Mouse (Mus musculus): Measurements from ENCODE around the gene Cisd3.
"Not testable (repeated sequence)": the region's sequence is repeated elsewhere in the genome, so short reads cannot be mapped to it uniquely, and the experiment has no call there.

Gene Cisd3

GRCm38 (mm10) chr11:97686322-97686908 lies 789 bp downstream of the Cisd3 start:
- DNase-seq (ENCODE audit: low spot score in 2 of 2): no peak

GRCm38 (mm10) chr11:97687061-97687460 lies 1.4 kb downstream of the Cisd3 start:
- DNase-seq (ENCODE audit: low spot score in 2 of 2): no peak

GRCm38 (mm10) chr11:97689861-97690260 lies 4.2 kb downstream of the Cisd3 start:
- DNase-seq (ENCODE audit: low spot score in 2 of 2): peak; percentile 44 to 50

GRCm38 (mm10) chr11:97694435-97694834 lies 8.8 kb downstream of the Cisd3 start:
- DNase-seq (ENCODE audit: low spot score in 2 of 2): no peak

- no peak for DNase-seq (ENCODE audit: low spot score in 2 of 2)
Measured at GRCm38 (mm10) chr11:97694921-97695711, 9.5 kb downstream of the Cisd3 start.

- DNase-seq (ENCODE audit: low spot score in 2 of 2): no peak
Measured at GRCm38 (mm10) chr11:97695712-97696401, 10.2 kb downstream of the Cisd3 start.

GRCm38 (mm10) chr11:97696669-97697068 lies 11.0 kb downstream of the Cisd3 start:
- DNase-seq (ENCODE audit: low spot score in 2 of 2): no peak

GRCm38 (mm10) chr11:97697199-97697890 lies 11.7 kb downstream of the Cisd3 start:
- DNase-seq (ENCODE audit: low spot score in 2 of 2): no peak

- no peak for DNase-seq (ENCODE audit: low spot score in 2 of 2)
Measured at GRCm38 (mm10) chr11:97697891-97698529, 12.4 kb downstream of the Cisd3 start.

GRCm38 (mm10) chr11:97698741-97699611 lies 13.3 kb downstream of the Cisd3 start:
- no peak for DNase-seq (ENCODE audit: low spot score in 2 of 2)

- no peak for DNase-seq (ENCODE audit: low spot score in 2 of 2)
Measured at GRCm38 (mm10) chr11:97699626-97700002, 14.0 kb downstream of the Cisd3 start.

- peak in 1 of 2 experiments; percentile 58 for DNase-seq (ENCODE audit: low spot score in 2 of 2)
Measured at GRCm38 (mm10) chr11:97700003-97700745, 14.5 kb downstream of the Cisd3 start, which contains the start of gene Pcgf2. Pcgf2 (minus strand) TSS chr11:97700497.

- no peak for DNase-seq (ENCODE audit: low spot score in 2 of 2)
Measured at GRCm38 (mm10) chr11:97700746-97701580, 15.3 kb downstream of the Cisd3 start.

GRCm38 (mm10) chr11:97701581-97702392 lies 16.2 kb downstream of the Cisd3 start:
- DNase-seq (ENCODE audit: low spot score in 2 of 2): no peak

GRCm38 (mm10) chr11:97702393-97702745 lies 16.7 kb downstream of the Cisd3 start:
- DNase-seq (ENCODE audit: low spot score in 2 of 2): peak; percentile 84 to 88

GRCm38 (mm10) chr11:97703039-97703826 lies 17.6 kb downstream of the Cisd3 start, which contains the start of gene Psmb3:
Psmb3 (plus strand) TSS chr11:97703399.
- DNase-seq (ENCODE audit: low spot score in 2 of 2): peak; percentile 98

GRCm38 (mm10) chr11:97710067-97710466 lies 24.4 kb downstream of the Cisd3 start:
- DNase-seq (ENCODE audit: low spot score in 2 of 2): not testable (repeated sequence)
